Mouse (Mus musculus) megakaryocyte progenitor cell, adult 5-6 weeks (primary cell): ENCODE results near the gene Defb9. TPM values are rescaled to one million over a fixed set of nuclear protein-coding genes. Genes with fewer than 3 reads are reported as not detected.
"Not testable (repeated sequence)": the region's sequence is repeated elsewhere in the genome, so short reads cannot be mapped to it uniquely, and the experiment has no call there.

Experiments used
- ATAC-seq: replicated peaks from 2 replicates; pipeline ENCODE4 v1.8.0; 2016; ENCODE audit warnings: mild to moderate bottlenecking, moderate TSS enrichment, inconsistent platforms; ENCODE audit not compliant: poor library complexity
- total RNA-seq, 2 experiments: library from RNA; stranded (forward) in 1 of 2; stranded (reverse) in 1 of 2; fragments of 157-497, 149-512 nt in 1 of 2; fragments of 200-1000 nt in 1 of 2; gene quantifications; 2 replicates each; pipeline versions ENCODE4 v1.2.3 to v1.2.4; 2015 to 2017

The Defb9 gene
- total RNA-seq (2015) (not detected in 2 replicates), total RNA-seq (2017) (not detected in 2 replicates)

- ATAC-seq: not testable (repeated sequence)
These were observed at the start of gene Defb9 for GRCm38 (mm10) chr8:21885321-21885720. Gene Defb9 (minus strand): TSS chr8:21885421.

- no peak for ATAC-seq
These were observed 47.4 kb upstream of the Defb9 start, which contains the start of gene Defb15 for GRCm38 (mm10) chr8:21932610-21933009. Gene Defb15 (minus strand): TSS chr8:21932710.

GRCm38 (mm10) chr8:21930754-21931153 lies 45.5 kb upstream of the Defb9 start:
- ATAC-seq: not testable (repeated sequence)

GRCm38 (mm10) chr8:21915625-21916024 lies 30.4 kb upstream of the Defb9 start:
- no peak for ATAC-seq

GRCm38 (mm10) chr8:21912554-21912953 lies 27.3 kb upstream of the Defb9 start:
- no peak for ATAC-seq

- no peak for ATAC-seq
These were observed 26.7 kb upstream of the Defb9 start for GRCm38 (mm10) chr8:21911931-21912330.

GRCm38 (mm10) chr8:21906290-21906689 lies 21.1 kb upstream of the Defb9 start, which contains the start of gene Defb11:
Gene Defb11 (minus strand): TSS chr8:21906412.
- ATAC-seq: not testable (repeated sequence)

- ATAC-seq: not testable (repeated sequence)
These were observed 26.6 kb downstream of the Defb9 start, which contains the start of gene Defb10 for GRCm38 (mm10) chr8:21858586-21858985. Gene Defb10 (plus strand): TSS chr8:21858901.

Other genes with a start within 250 kb of the Defb9 start
- gene Defa17, start 229.6 kb downstream of the Defb9 start, total RNA-seq (2015): not detected in 2 replicates
- gene Defa17, start 229.6 kb downstream of the Defb9 start, total RNA-seq (2017): not detected in 2 replicates
- not detected in 2 replicates for gene Defa34, start 219.6 kb downstream of the Defb9 start, total RNA-seq (2015)
- gene Defa34, start 219.6 kb downstream of the Defb9 start, total RNA-seq (2017): not detected in 2 replicates
- gene AY761184, start 181.8 kb downstream of the Defb9 start, total RNA-seq (2015): not detected in 2 replicates
- not detected in 2 replicates for gene AY761184, start 181.8 kb downstream of the Defb9 start, total RNA-seq (2017)
- not detected in 2 replicates for gene Defa24, start 150.9 kb downstream of the Defb9 start, total RNA-seq (2015)
- not detected in 2 replicates for gene Defa24, start 150.9 kb downstream of the Defb9 start, total RNA-seq (2017)
- gene Defb50, start 61.9 kb downstream of the Defb9 start, total RNA-seq (2015): not detected in 2 replicates
- gene Defb50, start 61.9 kb downstream of the Defb9 start, total RNA-seq (2017): not detected in 2 replicates
- not detected in 2 replicates for gene Defb2, start 45.5 kb downstream of the Defb9 start, total RNA-seq (2015)
- not detected in 2 replicates for gene Defb2, start 45.5 kb downstream of the Defb9 start, total RNA-seq (2017)
- not detected in 2 replicates for gene Defb10, start 26.5 kb downstream of the Defb9 start, total RNA-seq (2015)
- not detected in 2 replicates for gene Defb10, start 26.5 kb downstream of the Defb9 start, total RNA-seq (2017)
- gene Defb11, start 21.0 kb upstream of the Defb9 start, total RNA-seq (2015): not detected in 2 replicates
- gene Defb11, start 21.0 kb upstream of the Defb9 start, total RNA-seq (2017): not detected in 2 replicates
- not detected in 2 replicates for gene Defb15, start 47.3 kb upstream of the Defb9 start, total RNA-seq (2015)
- gene Defb15, start 47.3 kb upstream of the Defb9 start, total RNA-seq (2017): not detected in 2 replicates
- not detected in 2 replicates for gene Defb35, start 52.9 kb upstream of the Defb9 start, total RNA-seq (2015)
- gene Defb35, start 52.9 kb upstream of the Defb9 start, total RNA-seq (2017): not detected in 2 replicates
- gene Defb13, start 61.3 kb upstream of the Defb9 start, total RNA-seq (2015): not detected in 2 replicates
- gene Defb13, start 61.3 kb upstream of the Defb9 start, total RNA-seq (2017): not detected in 2 replicates
- gene Fam90a1a, start 73.3 kb upstream of the Defb9 start, total RNA-seq (2015): not detected in 2 replicates
- gene Fam90a1a, start 73.3 kb upstream of the Defb9 start, total RNA-seq (2017): not detected in 2 replicates
- gene Ccdc70, start 84.4 kb upstream of the Defb9 start, total RNA-seq (2015): not detected in 2 replicates
- gene Ccdc70, start 84.4 kb upstream of the Defb9 start, total RNA-seq (2017): not detected in 2 replicates
- gene Atp7b, start 174.9 kb upstream of the Defb9 start, total RNA-seq (2015): 3.6 and 5.1 TPM in 2 replicates
- gene Atp7b, start 174.9 kb upstream of the Defb9 start, total RNA-seq (2017): 2.1 and 3.9 TPM in 2 replicates
- gene Alg11, start 175.3 kb upstream of the Defb9 start, total RNA-seq (2015): 11.2 and 11.8 TPM in 2 replicates
- gene Alg11, start 175.3 kb upstream of the Defb9 start, total RNA-seq (2017): 11.4 and 15.4 TPM in 2 replicates
- gene Nek5, start 239.6 kb upstream of the Defb9 start, total RNA-seq (2015): not detected in 2 replicates
- not detected in 2 replicates for gene Nek5, start 239.6 kb upstream of the Defb9 start, total RNA-seq (2017)